Comparison of ENCODE assay signal across 9 mouse cellular contexts in genomic region chr5:19908706-19909060, GRCm38 (mm10).
DNase-seq lines count a peak whose midpoint lies in the region; ATAC-seq lines count a peak whose summit lies in the region.
"Had no signal": no experiment of that assay in that cellular context is flagged by ENCODE, and none has a peak within 500 bp of the region (broad histone marks: within the 10 kb centered on the region; RNA-seq: fewer than 3 reads in every experiment).

No protein-coding gene starts in this region.

- H3K9ac ChIP-seq in heart, embryonic 13.5 days: peak overlapping the region; percentile 48
- H3K9ac ChIP-seq in intestine, embryonic 16.5 days (ENCODE audit: low read depth, low read length): no peak overlapping the region
- H3K9ac ChIP-seq in stomach, embryonic 16.5 days (ENCODE audit: low read length): 0 out of 2 replicates have a peak overlapping the region, but pooled peaks have one; percentile 31

- no peaks in the 10 kb centered on the region for H3K36me3 ChIP-seq in heart, embryonic 13.5 days
- H3K36me3 ChIP-seq in intestine, embryonic 16.5 days (ENCODE audit: control insufficient read depth, insufficient read depth, low read length): no peaks in the 10 kb centered on the region
- H3K36me3 ChIP-seq in stomach, embryonic 16.5 days (ENCODE audit: control insufficient read depth, insufficient read depth, low read length): no peaks in the 10 kb centered on the region

- H3K4me3 ChIP-seq in heart, embryonic 13.5 days: peak overlapping the region; percentile 50
- H3K4me3 ChIP-seq in intestine, embryonic 16.5 days (ENCODE audit: low read length): peak overlapping the region; percentile 33
- peak overlapping the region; percentile 40 for H3K4me3 ChIP-seq in stomach, embryonic 16.5 days (replicated peaks; ENCODE audit: low read length)

- peaks cover 20% of the 10 kb centered on the region for H3K4me1 ChIP-seq in heart, embryonic 13.5 days
- no peaks in the 10 kb centered on the region for H3K4me1 ChIP-seq in intestine, embryonic 16.5 days (ENCODE audit: control insufficient read depth, insufficient read depth, low read length)
- H3K4me1 ChIP-seq in stomach, embryonic 16.5 days (ENCODE audit: control insufficient read depth, insufficient read depth, low read length): peaks cover 11% of the 10 kb centered on the region

- no peak for DNase-seq in heart, postnatal 4 days
- peak; percentile 38 for DNase-seq in retina, postnatal 1 day
- DNase-seq in retina, embryonic 14.5 days (ENCODE audit: low spot score): no peak
- DNase-seq in urinary bladder, adult 18-20 months (ENCODE audit: low spot score in 2 of 2): no peak
- DNase-seq in frontal cortex, postnatal 10 days (ENCODE audit: low spot score in 2 of 2): no peak
- DNase-seq: lung, postnatal 10 days had no signal

- peaks cover 10% of the 10 kb centered on the region; the same call in 1 of the 2 replicates for H3K27me3 ChIP-seq in heart, embryonic 13.5 days (replicated peaks)
- H3K27me3 ChIP-seq in intestine, embryonic 16.5 days (replicated peaks; ENCODE audit: control insufficient read depth, insufficient read depth, low read length): no peaks in the 10 kb centered on the region
- H3K27me3 ChIP-seq in stomach, embryonic 16.5 days (ENCODE audit: control insufficient read depth, insufficient read depth, low read length): no peaks in the 10 kb centered on the region; the same call in 1 of the 2 replicates

- 3% methylated on average over 5 of the region's 5 CpGs for WGBS in heart, embryonic 13.5 days
- WGBS in intestine, embryonic 16.5 days: 2% methylated on average over 5 of the region's 5 CpGs
- 1% methylated on average over 5 of the region's 5 CpGs for WGBS in stomach, embryonic 16.5 days

- no peaks in the 10 kb centered on the region for H3K9me3 ChIP-seq in heart, embryonic 13.5 days
- no peaks in the 10 kb centered on the region for H3K9me3 ChIP-seq in intestine, embryonic 16.5 days (ENCODE audit: control insufficient read depth, low read length)
- no peaks in the 10 kb centered on the region for H3K9me3 ChIP-seq in stomach, embryonic 16.5 days (replicated peaks; ENCODE audit: control insufficient read depth, low read length)

- H3K4me2 ChIP-seq in heart, embryonic 13.5 days: peak overlapping the region; percentile 70
- peak overlapping the region; percentile 34; the same call in 1 of the 2 replicates for H3K4me2 ChIP-seq in intestine, embryonic 16.5 days (ENCODE audit: low read depth, low read length)
- H3K4me2 ChIP-seq in stomach, embryonic 16.5 days (ENCODE audit: low read depth, low read length): peak overlapping the region; percentile 62

- no peak overlapping the region for H3K27ac ChIP-seq in heart, embryonic 13.5 days (replicated peaks)
- H3K27ac ChIP-seq in intestine, embryonic 16.5 days (ENCODE audit: low read length): no peak overlapping the region
- no peak overlapping the region for H3K27ac ChIP-seq in stomach, embryonic 16.5 days (ENCODE audit: low read length)

- no peak for ATAC-seq in heart, embryonic 13.5 days (ENCODE audit: extremely low read depth, insufficient number of reproducible peaks, low FRiP score, low TSS enrichment)
- no peak for ATAC-seq in intestine, embryonic 16.5 days
- no peak for ATAC-seq in stomach, embryonic 16.5 days (ENCODE audit: insufficient read depth, low FRiP score)
